Mouse (Mus musculus): ENCODE data around the gene Kcp. TPM values are rescaled to one million over a fixed set of nuclear protein-coding genes. Genes with fewer than 3 reads are reported as not detected.
A peak's percentile ranks its signal among the peaks of the same experiment; 100 is the strongest.

Gene Kcp
- polyA plus RNA-seq, 1 experiment from 2014 or later: 2.2 TPM

DNA sequence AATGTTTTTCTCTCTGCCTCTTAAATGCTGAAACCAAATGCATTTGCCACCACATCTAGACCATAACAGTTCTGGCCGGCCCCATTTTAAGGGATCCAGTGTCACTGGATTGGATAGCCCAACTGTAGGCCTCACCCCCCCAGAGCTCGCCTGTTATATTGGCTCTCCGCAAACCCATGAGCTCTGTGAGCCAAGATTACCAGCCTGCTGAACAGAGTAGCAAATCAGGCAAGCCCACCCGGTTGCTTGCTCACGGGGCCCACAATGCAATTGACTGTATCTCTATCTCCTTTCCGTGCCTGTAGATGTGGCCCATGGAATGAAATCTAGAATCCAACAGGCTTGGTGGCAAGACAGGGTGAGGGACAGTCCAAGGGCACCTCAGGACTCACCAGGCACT, 6.9 kb downstream of the Kcp start:
- H3K4me2 ChIP-seq (ENCODE audit: low read depth, low read length): no peak overlapping the region
- WGBS (ENCODE audit: insufficient replicate concordance): 72% methylated on average over 6 of the region's 6 CpGs
- DNase-seq: no peak
- no peak overlapping the region for H3K4me3 ChIP-seq (ENCODE audit: low read depth, low read length)
- no peak for ATAC-seq
- no peak for TF ChIP-seq EP300 (IDR thresholded peaks at IDR 0.05; ENCODE audit: low read depth)
- no peak for TF ChIP-seq CTCF (IDR thresholded peaks at IDR 0.05; ENCODE audit: low read depth)
- H3K27me3 ChIP-seq (ENCODE audit: insufficient read depth, low read length): peaks cover 10% of the 10 kb centered on the region
- H3K9ac ChIP-seq (replicated peaks): no peak overlapping the region
- no peak overlapping the region for H3K27ac ChIP-seq (ENCODE audit: low read depth)
- no peaks in the 10 kb centered on the region for H3K4me1 ChIP-seq (ENCODE audit: insufficient read depth)
- no peaks in the 10 kb centered on the region for H3K9me3 ChIP-seq (ENCODE audit: low read length)
- no peaks in the 10 kb centered on the region for H3K36me3 ChIP-seq (replicated peaks; ENCODE audit: insufficient read depth, low read length)

DNA sequence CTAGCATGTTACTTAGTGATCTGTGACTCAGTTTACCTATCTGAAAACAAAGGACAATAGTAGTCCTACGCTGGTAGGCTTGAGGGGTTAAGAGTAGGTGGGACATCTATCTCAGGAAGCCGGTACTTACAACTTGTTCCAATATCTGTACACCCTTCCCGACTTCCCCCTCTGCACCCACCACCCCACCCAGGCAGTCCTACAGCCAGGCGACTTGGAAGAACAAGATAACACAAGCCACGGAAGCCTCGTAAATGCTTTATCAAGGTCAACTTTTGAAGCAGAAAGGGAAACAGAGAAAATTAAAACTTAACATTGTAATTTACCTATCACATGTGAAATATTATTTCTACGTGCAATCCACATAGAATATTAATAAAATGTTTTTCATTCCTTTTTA, 7.6 kb downstream of the Kcp start:
- DNase-seq: no peak
- Histone ChIP-seq H3K9me3 (ENCODE audit: low read length) (no peaks in the 10 kb centered on the region), H3K4me2 (ENCODE audit: low read depth, low read length) (no peak overlapping the region), H3K36me3 (replicated peaks; ENCODE audit: insufficient read depth, low read length) (no peaks in the 10 kb centered on the region), H3K4me3 (ENCODE audit: low read depth, low read length) (no peak overlapping the region), H3K9ac (replicated peaks) (no peak overlapping the region), H3K27me3 (ENCODE audit: insufficient read depth, low read length) (peaks cover 12% of the 10 kb centered on the region), H3K27ac (ENCODE audit: low read depth) (no peak overlapping the region), H3K4me1 (ENCODE audit: insufficient read depth) (no peaks in the 10 kb centered on the region)
- 58% methylated on average over 7 of the region's 7 CpGs for WGBS (ENCODE audit: insufficient replicate concordance)
- TF ChIP-seq CTCF (IDR thresholded peaks at IDR 0.05; ENCODE audit: low read depth) (no peak), EP300 (IDR thresholded peaks at IDR 0.05; ENCODE audit: low read depth) (no peak)
- no peak for ATAC-seq

DNA sequence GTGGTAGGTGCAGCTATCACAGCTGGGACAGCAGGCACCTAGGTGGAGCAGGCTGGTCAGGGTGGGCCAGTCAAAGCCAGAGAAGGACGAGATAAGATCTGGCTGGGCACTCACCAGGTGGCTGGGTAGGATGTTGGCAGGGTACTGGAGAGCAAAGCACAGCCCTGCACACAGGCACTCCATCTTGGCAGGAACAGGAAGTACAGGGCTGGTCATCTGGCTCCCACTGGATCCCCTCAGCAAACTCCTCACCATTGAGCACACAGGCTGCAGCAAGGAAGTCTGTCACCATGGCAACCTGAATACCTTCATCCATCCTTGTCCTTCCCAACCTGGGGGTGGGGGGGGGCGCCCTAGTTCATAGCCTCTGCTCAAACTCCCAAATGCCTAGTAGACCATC, 10.0 kb downstream of the Kcp start:
- no peak overlapping the region for H3K27ac ChIP-seq (ENCODE audit: low read depth)
- peaks cover 12% of the 10 kb centered on the region for H3K27me3 ChIP-seq (ENCODE audit: insufficient read depth, low read length)
- H3K4me1 ChIP-seq (ENCODE audit: insufficient read depth): no peaks in the 10 kb centered on the region
- no peaks in the 10 kb centered on the region for H3K9me3 ChIP-seq (ENCODE audit: low read length)
- no peak for TF ChIP-seq CTCF (IDR thresholded peaks at IDR 0.05; ENCODE audit: low read depth)
- no peak for TF ChIP-seq EP300 (IDR thresholded peaks at IDR 0.05; ENCODE audit: low read depth)
- no peak overlapping the region for H3K9ac ChIP-seq (replicated peaks)
- no peaks in the 10 kb centered on the region for H3K36me3 ChIP-seq (replicated peaks; ENCODE audit: insufficient read depth, low read length)
- no peak overlapping the region for H3K4me2 ChIP-seq (ENCODE audit: low read depth, low read length)
- WGBS (ENCODE audit: insufficient replicate concordance): 39% methylated on average over 2 of the region's 2 CpGs
- no peak overlapping the region for H3K4me3 ChIP-seq (ENCODE audit: low read depth, low read length)
- ATAC-seq: no peak
- no peak for DNase-seq

DNA sequence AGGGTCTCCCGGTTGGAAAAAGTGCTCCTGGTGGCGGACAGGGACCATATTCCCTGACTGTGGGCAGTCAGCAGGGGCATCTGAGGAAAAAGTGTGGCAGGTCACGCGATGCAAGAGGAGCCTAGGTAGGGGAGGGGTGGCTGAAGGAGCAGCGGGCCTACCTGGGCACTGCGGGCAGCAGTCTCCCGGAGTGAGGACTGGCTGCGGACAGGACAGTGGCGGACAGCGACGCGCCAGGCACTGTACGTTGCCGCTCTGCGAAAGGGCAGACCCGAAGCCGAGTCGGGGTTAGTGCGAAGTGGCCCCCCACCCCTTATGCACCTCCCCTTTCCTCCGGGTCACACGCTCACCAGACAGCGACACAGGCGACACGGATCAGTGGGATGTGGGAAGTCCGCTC, 11.5 kb downstream of the Kcp start:
- no peak for ATAC-seq
- Histone ChIP-seq H3K9me3 (ENCODE audit: low read length) (no peaks in the 10 kb centered on the region), H3K27ac (ENCODE audit: low read depth) (no peak overlapping the region), H3K4me1 (ENCODE audit: insufficient read depth) (no peaks in the 10 kb centered on the region), H3K4me3 (ENCODE audit: low read depth, low read length) (no peak overlapping the region), H3K9ac (replicated peaks) (no peak overlapping the region), H3K27me3 (ENCODE audit: insufficient read depth, low read length) (peaks cover 12% of the 10 kb centered on the region), H3K4me2 (ENCODE audit: low read depth, low read length) (no peak overlapping the region), H3K36me3 (replicated peaks; ENCODE audit: insufficient read depth, low read length) (no peaks in the 10 kb centered on the region)
- 35% methylated on average over 22 of the region's 25 CpGs for WGBS (ENCODE audit: insufficient replicate concordance)
- DNase-seq: no peak
- no peak for TF ChIP-seq CTCF (IDR thresholded peaks at IDR 0.05; ENCODE audit: low read depth)
- TF ChIP-seq EP300 (IDR thresholded peaks at IDR 0.05; ENCODE audit: low read depth): no peak

DNA sequence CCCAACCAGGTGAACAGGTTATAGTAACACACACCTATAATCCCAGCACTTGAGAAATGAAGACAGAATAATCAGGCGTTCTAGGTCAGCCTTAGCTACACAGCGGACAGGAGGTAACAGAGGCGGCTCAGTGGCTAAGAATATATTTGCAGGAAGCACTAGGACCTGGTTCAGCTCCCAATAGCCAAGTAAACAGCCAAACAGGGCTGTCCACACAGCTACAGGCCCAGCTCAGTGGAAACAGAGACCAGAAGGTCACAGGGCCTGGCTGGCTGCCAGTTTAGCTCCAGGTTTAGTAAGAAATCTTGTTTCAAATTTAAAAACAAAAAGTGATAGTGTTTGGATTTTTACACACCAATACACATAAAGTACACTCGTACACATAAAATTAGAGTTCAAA, 13.7 kb downstream of the Kcp start:
- Histone ChIP-seq H3K9me3 (ENCODE audit: low read length) (no peaks in the 10 kb centered on the region), H3K4me3 (ENCODE audit: low read depth, low read length) (no peak overlapping the region), H3K36me3 (replicated peaks; ENCODE audit: insufficient read depth, low read length) (no peaks in the 10 kb centered on the region), H3K27me3 (ENCODE audit: insufficient read depth, low read length) (peaks cover 12% of the 10 kb centered on the region), H3K4me2 (ENCODE audit: low read depth, low read length) (no peak overlapping the region), H3K27ac (ENCODE audit: low read depth) (no peak overlapping the region), H3K4me1 (ENCODE audit: insufficient read depth) (no peaks in the 10 kb centered on the region), H3K9ac (replicated peaks) (no peak overlapping the region)
- ATAC-seq (peak; percentile 86), DNase-seq (peak; percentile 70)
- 40% methylated on average over 4 of the region's 4 CpGs for WGBS (ENCODE audit: insufficient replicate concordance)
- TF ChIP-seq CTCF (IDR thresholded peaks at IDR 0.05; ENCODE audit: low read depth) (no peak), EP300 (IDR thresholded peaks at IDR 0.05; ENCODE audit: low read depth) (no peak)

DNA sequence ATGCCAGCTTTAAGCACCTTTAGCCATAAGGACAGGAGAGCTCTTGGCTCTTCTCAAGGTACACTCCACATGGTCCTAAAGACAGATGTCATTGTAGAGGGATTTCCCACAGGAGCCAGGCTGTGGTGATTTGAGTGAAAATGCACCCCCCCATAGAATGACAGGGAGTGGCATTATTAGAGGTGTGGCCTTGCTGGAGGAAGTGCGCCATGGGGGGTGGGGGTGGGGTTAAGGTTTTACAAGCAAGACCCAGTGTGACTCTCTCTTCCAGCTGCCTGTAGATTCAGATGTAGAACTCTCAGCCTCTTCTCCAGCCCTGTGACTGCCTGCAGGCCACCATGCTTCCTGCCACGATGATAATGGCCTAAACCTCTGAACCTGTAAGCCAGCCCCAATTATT, 21.8 kb downstream of the Kcp start:
- H3K36me3 ChIP-seq (replicated peaks; ENCODE audit: insufficient read depth, low read length): no peaks in the 10 kb centered on the region
- H3K9me3 ChIP-seq (ENCODE audit: low read length): no peaks in the 10 kb centered on the region
- no peak for TF ChIP-seq EP300 (IDR thresholded peaks at IDR 0.05; ENCODE audit: low read depth)
- no peak for TF ChIP-seq CTCF (IDR thresholded peaks at IDR 0.05; ENCODE audit: low read depth)
- peaks cover 9% of the 10 kb centered on the region for H3K4me1 ChIP-seq (ENCODE audit: insufficient read depth)
- H3K27me3 ChIP-seq (ENCODE audit: insufficient read depth, low read length): no peaks in the 10 kb centered on the region
- 39% methylated on average over 2 of the region's 2 CpGs for WGBS (ENCODE audit: insufficient replicate concordance)
- ATAC-seq (no peak), DNase-seq (no peak)
- no peak overlapping the region for H3K9ac ChIP-seq (replicated peaks)
- H3K27ac ChIP-seq (ENCODE audit: low read depth): no peak overlapping the region
- no peak overlapping the region for H3K4me2 ChIP-seq (ENCODE audit: low read depth, low read length)
- H3K4me3 ChIP-seq (ENCODE audit: low read depth, low read length): no peak overlapping the region
